Mouse (Mus musculus): ENCODE results near the gene Pck1.

DNA sequence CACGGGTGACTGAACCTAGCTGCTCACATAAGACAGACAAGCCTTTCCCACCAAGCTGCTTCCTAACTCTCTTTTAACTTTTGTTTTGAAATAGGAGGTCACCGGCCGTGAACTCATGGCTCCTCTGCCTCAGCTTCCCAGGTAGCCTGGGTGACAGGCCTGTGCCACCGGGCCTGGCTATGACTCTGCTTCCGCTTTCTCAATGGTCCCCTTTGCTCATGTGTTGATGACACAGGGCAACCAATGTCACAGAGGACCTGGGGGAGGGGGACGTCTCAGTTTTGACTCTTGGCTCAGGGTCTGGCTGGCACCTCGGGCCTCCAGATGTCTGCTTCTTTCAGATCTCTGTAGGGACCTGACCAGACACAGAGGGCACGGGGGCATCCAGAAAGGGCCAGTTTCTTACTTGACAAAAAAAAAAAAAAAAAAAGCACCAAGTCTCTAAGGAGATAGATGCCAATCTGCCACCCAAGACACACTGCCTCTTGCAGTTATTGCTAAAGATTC lies 20.0 kb upstream of the Pck1 start:
- no peak for TF ChIP-seq CTCF (IDR thresholded peaks at IDR 0.05; ENCODE audit: insufficient read depth, low read depth, low read length)
- TF ChIP-seq POLR2A (IDR thresholded peaks at IDR 0.05; ENCODE audit: insufficient read depth, low read depth, low read length) = no peak
